Mouse (Mus musculus) neural tube, embryonic 15.5 days (tissue): ENCODE measurements around the gene Pin4. TPM values are rescaled to one million over a fixed set of nuclear protein-coding genes. Genes with fewer than 3 reads are reported as not detected.

ENCODE experiments used
- ATAC-seq: fragments of 200-750 bp; cut with Nextera tagmentation; 2 replicates; pipeline ENCODE4 v1.8.0; 2017; ENCODE audit warnings: mild to moderate bottlenecking, moderate TSS enrichment, moderate library complexity; ENCODE audit not compliant: low FRiP score
- H3K27ac ChIP-seq: fragments of 300-500 bp; sonication (generic); replicated peaks from 2 replicates; pipeline ENCODE4 v1.5.1; 2015; ENCODE audit warnings: mild to moderate bottlenecking, inconsistent platforms
- H3K27me3 ChIP-seq: fragments of 300-500 bp; sonication (generic); replicated peaks from 2 replicates; pipeline ENCODE4 v1.6.1; 2015; ENCODE audit warnings: inconsistent platforms
- H3K36me3 ChIP-seq: fragments of 300-500 bp; sonication (generic); 2 replicates; pipeline ENCODE4 v1.6.1; 2015; ENCODE audit warnings: inconsistent platforms
- H3K4me1 ChIP-seq: fragments of 300-500 bp; sonication (generic); 2 replicates; pipeline ENCODE4 v1.6.1; 2015; ENCODE audit warnings: inconsistent platforms
- H3K4me2 ChIP-seq: fragments of 300-500 bp; sonication (generic); 2 replicates; pipeline ENCODE4 v1.6.1; 2015; ENCODE audit warnings: inconsistent platforms, mild to moderate bottlenecking, moderate library complexity
- H3K4me3 ChIP-seq: fragments of 300-500 bp; sonication (generic); replicated peaks from 2 replicates; pipeline ENCODE4 v1.5.1; 2015; ENCODE audit warnings: mild to moderate bottlenecking, inconsistent platforms
- H3K9ac ChIP-seq: fragments of 300-500 bp; sonication (generic); replicated peaks from 2 replicates; pipeline ENCODE4 v1.6.1; 2015; ENCODE audit warnings: mild to moderate bottlenecking, inconsistent platforms
- H3K9me3 ChIP-seq: fragments of 300-500 bp; sonication (generic); replicated peaks from 2 replicates; pipeline ENCODE4 v1.6.1; 2016; ENCODE audit warnings: inconsistent platforms
- WGBS: fragments of 180-500 bp; shearing (Covaris S2); methylation state at CpG from one replicate; pipeline ENCODE4 v1.1.7; 2015; ENCODE audit warnings: mixed read lengths; 5-methylcytosine and 5-hydroxymethylcytosine counted together
- polyA plus RNA-seq: library from polyadenylated mRNA; unstranded; fragments of >200 nt; fragmentation: Nextera tagmentation; extraction: Ambion mirVana; gene quantifications from 2 replicates; pipeline ENCODE4 v1.2.1, GENCODE M21; 2015

Pin4 gene
- 69.9 and 71.6 TPM in 2 replicates for polyA plus RNA-seq

GRCm38 (mm10) chrX:102119042-102119864 lies at the start of gene Pin4:
Gene Pin4 (plus strand): TSS chrX:102119447.
- peaks cover 5% of the 10 kb centered on the region; the same call in 1 of the 2 replicates for H3K4me1 ChIP-seq
- peaks cover 2% of the 10 kb centered on the region; the same call in 1 of the 2 replicates for H3K36me3 ChIP-seq
- 16% methylated on average over 30 of the region's 30 CpGs for WGBS
- no peaks in the 10 kb centered on the region for H3K9me3 ChIP-seq
- no peaks in the 10 kb centered on the region for H3K27me3 ChIP-seq
- ATAC-seq = peak; percentile 99
- peak within 1 kb of the TSS; percentile 76; the same call in 1 of the 2 replicates for H3K27ac ChIP-seq
- H3K4me2 ChIP-seq = peak within 1 kb of the TSS; percentile 58
- H3K9ac ChIP-seq = peak within 1 kb of the TSS; percentile 58
- peak within 1 kb of the TSS; percentile 59 for H3K4me3 ChIP-seq

GRCm38 (mm10) chrX:102070591-102071471 lies 48.4 kb upstream of the Pin4 start, which contains the start of gene Rtl5:
Gene Rtl5 (minus strand): TSS chrX:102071304.
- ATAC-seq = peak; percentile 94
- Histone ChIP-seq H3K9me3 (no peaks in the 10 kb centered on the region), H3K4me1 (peaks cover 17% of the 10 kb centered on the region), H3K4me3 (peak within 1 kb of the TSS; percentile 54), H3K9ac (peak within 1 kb of the TSS; percentile 61), H3K36me3 (no peaks in the 10 kb centered on the region), H3K27ac (peak within 1 kb of the TSS; percentile 79), H3K4me2 (peak within 1 kb of the TSS; percentile 63), H3K27me3 (peaks cover 3% of the 10 kb centered on the region)
- WGBS = 21% methylated on average over 61 of the region's 61 CpGs

- Histone ChIP-seq H3K9ac (peak overlapping the region; percentile 61; the same call in 1 of the 2 replicates), H3K36me3 (no peaks in the 10 kb centered on the region), H3K4me3 (peak overlapping the region; percentile 54), H3K27me3 (peaks cover 3% of the 10 kb centered on the region), H3K4me1 (peaks cover 17% of the 10 kb centered on the region), H3K4me2 (peak overlapping the region; percentile 63), H3K9me3 (no peaks in the 10 kb centered on the region), H3K27ac (peak overlapping the region; percentile 79)
- peak; percentile 29 for ATAC-seq
- 29% methylated on average over 2 of the region's 2 CpGs for WGBS
Observed at GRCm38 (mm10) chrX:102071517-102071916, 47.7 kb upstream of the Pin4 start.

- Histone ChIP-seq H3K27me3 (peaks cover 3% of the 10 kb centered on the region; the same call in 1 of the 2 replicates), H3K36me3 (no peaks in the 10 kb centered on the region), H3K4me1 (peaks cover 13% of the 10 kb centered on the region; the same call in 1 of the 2 replicates), H3K4me3 (no peak overlapping the region), H3K9ac (no peak overlapping the region), H3K9me3 (no peaks in the 10 kb centered on the region), H3K4me2 (no peak overlapping the region), H3K27ac (no peak overlapping the region)
- ATAC-seq = no peak
- 56% methylated on average over 14 of the region's 14 CpGs for WGBS
Observed at GRCm38 (mm10) chrX:102073605-102074325, 45.5 kb upstream of the Pin4 start.

- WGBS = 48% methylated on average over 5 of the region's 5 CpGs
- ATAC-seq = no peak
- Histone ChIP-seq H3K27me3 (peaks cover 3% of the 10 kb centered on the region; the same call in 1 of the 2 replicates), H3K36me3 (no peaks in the 10 kb centered on the region), H3K4me3 (no peak overlapping the region), H3K4me2 (no peak overlapping the region), H3K27ac (no peak overlapping the region), H3K9me3 (no peaks in the 10 kb centered on the region), H3K9ac (no peak overlapping the region), H3K4me1 (peaks cover 13% of the 10 kb centered on the region; the same call in 1 of the 2 replicates)
Observed at GRCm38 (mm10) chrX:102074435-102074834, 44.8 kb upstream of the Pin4 start.

- Histone ChIP-seq H3K27me3 (peaks cover 3% of the 10 kb centered on the region; the same call in 1 of the 2 replicates), H3K9me3 (no peaks in the 10 kb centered on the region), H3K4me2 (no peak overlapping the region), H3K9ac (no peak overlapping the region), H3K36me3 (no peaks in the 10 kb centered on the region), H3K4me1 (peaks cover 10% of the 10 kb centered on the region; the same call in 1 of the 2 replicates), H3K27ac (no peak overlapping the region), H3K4me3 (no peak overlapping the region)
- no peak for ATAC-seq
- WGBS = 70% methylated on average over 4 of the region's 4 CpGs
Observed at GRCm38 (mm10) chrX:102075158-102075557, 44.1 kb upstream of the Pin4 start.

GRCm38 (mm10) chrX:102076886-102077765 lies 42.1 kb upstream of the Pin4 start:
- Histone ChIP-seq H3K27me3 (peaks cover 3% of the 10 kb centered on the region; the same call in 1 of the 2 replicates), H3K4me2 (no peak overlapping the region), H3K9ac (no peak overlapping the region), H3K9me3 (no peaks in the 10 kb centered on the region), H3K27ac (no peak overlapping the region), H3K4me1 (peaks cover 8% of the 10 kb centered on the region), H3K4me3 (no peak overlapping the region), H3K36me3 (no peaks in the 10 kb centered on the region)
- no peak for ATAC-seq
- WGBS = 82% methylated on average over 7 of the region's 7 CpGs

- 0 out of 2 replicates have a peak, but pooled peaks cover 3% of the 10 kb centered on the region for H3K27me3 ChIP-seq
- peak overlapping the region; percentile 77; the same call in 1 of the 2 replicates for H3K27ac ChIP-seq
- H3K9ac ChIP-seq = no peak overlapping the region
- H3K36me3 ChIP-seq = no peaks in the 10 kb centered on the region
- peaks cover 12% of the 10 kb centered on the region for H3K4me1 ChIP-seq
- 40% methylated on average over 10 of the region's 10 CpGs for WGBS
- peak; percentile 56; the same call in 1 of the 2 replicates for ATAC-seq
- no peaks in the 10 kb centered on the region for H3K9me3 ChIP-seq
- no peak overlapping the region for H3K4me3 ChIP-seq
- no peak overlapping the region for H3K4me2 ChIP-seq
Observed at GRCm38 (mm10) chrX:102081076-102081475, 38.2 kb upstream of the Pin4 start.

- H3K9me3 ChIP-seq = no peaks in the 10 kb centered on the region
- H3K4me2 ChIP-seq = no peak overlapping the region
- 0 out of 2 replicates have a peak, but pooled peaks cover 3% of the 10 kb centered on the region for H3K27me3 ChIP-seq
- peak; percentile 91 for ATAC-seq
- peak overlapping the region; percentile 77 for H3K27ac ChIP-seq
- 33% methylated on average over 7 of the region's 7 CpGs for WGBS
- no peak overlapping the region for H3K4me3 ChIP-seq
- no peak overlapping the region for H3K9ac ChIP-seq
- H3K36me3 ChIP-seq = no peaks in the 10 kb centered on the region
- peaks cover 12% of the 10 kb centered on the region for H3K4me1 ChIP-seq
Observed at GRCm38 (mm10) chrX:102081573-102082279, 37.5 kb upstream of the Pin4 start.
